Mouse (Mus musculus): ENCODE data around the gene Rnf214.

Gene Rnf214

DNA sequence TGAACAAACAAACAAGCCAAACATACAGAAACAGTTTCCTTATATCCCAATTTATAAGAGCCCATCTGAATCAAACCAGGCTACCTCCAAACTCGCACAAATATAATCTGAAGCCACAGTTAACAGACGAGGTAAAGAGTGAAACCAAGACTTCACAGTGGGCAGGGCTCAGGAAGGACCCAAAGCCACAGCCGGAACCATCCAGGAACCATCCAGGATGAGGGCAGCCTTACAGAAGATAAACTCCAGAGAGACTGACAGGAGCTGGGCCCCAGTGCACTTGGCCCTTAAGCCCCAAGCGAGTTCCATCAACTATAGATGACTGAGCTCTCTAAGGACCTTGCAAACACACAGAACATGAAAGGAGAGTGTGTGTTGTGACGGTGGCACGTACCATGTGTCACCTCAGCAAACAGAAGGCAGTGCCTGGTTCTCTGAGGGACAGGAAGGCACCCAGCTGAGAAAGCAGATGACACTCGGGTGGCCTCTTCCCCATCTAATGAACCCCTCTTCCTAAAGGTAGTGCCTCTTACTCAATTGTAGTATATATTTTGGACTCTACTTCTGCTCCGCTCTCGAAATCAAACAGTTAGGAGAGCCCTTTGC is 88.2 kb downstream of the Rnf214 start:
- peak in 1 of 2 experiments; percentile 17 for DNase-seq (ENCODE audit: low read depth in 2 of 2, low spot score in 2 of 2)

- no peak for DNase-seq (ENCODE audit: low read depth in 2 of 2, low spot score in 2 of 2)
Measured at GRCm38 (mm10) chr9:45815525-45815924, 91.2 kb downstream of the Rnf214 start.

DNA sequence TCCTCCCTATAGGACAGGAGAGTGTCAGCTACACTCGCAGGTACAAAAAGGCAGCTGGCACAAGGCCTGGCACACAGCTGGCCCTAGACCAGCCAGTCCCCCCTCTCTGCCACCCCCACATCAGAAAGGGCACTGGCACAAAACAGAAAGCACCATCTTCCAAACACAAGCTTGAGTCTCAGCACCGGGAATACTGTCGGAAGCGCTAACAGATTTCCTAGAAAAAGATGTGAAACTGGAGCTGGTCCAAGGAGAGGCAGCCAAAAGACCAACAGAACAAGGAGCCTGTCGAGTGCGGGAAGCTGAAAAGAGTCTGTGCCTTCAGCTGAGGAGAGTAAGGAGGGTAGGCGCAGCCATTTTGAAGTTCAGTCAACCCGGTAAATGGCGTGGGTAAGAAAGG is 91.6 kb downstream of the Rnf214 start:
- no peak for DNase-seq (ENCODE audit: low read depth in 2 of 2, low spot score in 2 of 2)
